ENCODE assay signal across 8 mouse cellular contexts in the genomic region with DNA sequence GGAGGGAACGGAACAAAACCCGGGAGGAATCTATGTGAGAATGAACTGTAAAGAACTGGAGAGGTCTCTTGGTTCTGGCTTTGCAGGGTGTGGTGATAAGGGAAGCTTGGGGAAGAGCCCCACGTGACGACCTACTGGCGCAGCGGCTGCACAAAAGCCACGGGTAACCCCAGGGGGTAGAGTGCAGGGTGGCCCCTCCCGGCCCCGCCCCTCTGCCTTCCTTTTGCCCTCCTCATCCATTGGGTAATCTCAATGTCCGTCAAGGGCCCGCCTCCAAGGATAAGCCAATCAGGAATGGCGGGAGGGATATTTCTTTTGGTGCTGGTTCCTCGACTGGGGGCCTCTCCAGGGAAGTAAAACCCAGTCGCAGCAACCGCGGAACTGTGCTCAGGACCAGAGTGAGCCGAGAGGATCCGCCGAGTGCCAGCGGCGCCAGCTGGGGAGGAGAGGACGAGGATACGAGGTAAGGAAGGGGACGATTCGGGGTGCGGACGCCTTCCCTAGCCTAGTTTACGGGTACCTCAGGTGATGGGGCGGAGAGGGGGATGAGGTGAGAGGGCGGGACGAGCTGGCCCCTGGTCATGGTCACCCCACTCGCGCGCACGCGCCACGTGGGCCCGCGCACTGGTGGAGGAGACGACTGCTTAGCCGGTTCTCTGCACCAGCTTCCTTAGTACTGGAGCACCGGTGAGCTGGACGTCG. TPM values are rescaled to one million over a fixed set of nuclear protein-coding genes. Genes with fewer than 3 reads are reported as not detected.
DNase-seq lines count a peak whose midpoint lies in the region; ATAC-seq and TF ChIP-seq lines count a peak whose summit lies in the region.

A gene (plus strand): TSS at position 319 of the 702 bp plus-strand sequence.

- no peaks in the 10 kb centered on the region for H3K9me3 ChIP-seq in megakaryocyte, embryonic 14.5 days

- peaks cover 2% of the 10 kb centered on the region; the same call in 1 of the 2 replicates for H3K4me1 ChIP-seq in cortical plate, adult 2 months (ENCODE audit: control insufficient read depth, insufficient read depth, low read length)
- peaks cover 61% of the 10 kb centered on the region for H3K4me1 ChIP-seq in megakaryocyte, embryonic 14.5 days

- ATAC-seq in activated CD4-positive, CD25-positive, alpha-beta regulatory T cell, adult 4 months = peak; percentile 97

- H3K27ac ChIP-seq in cortical plate, adult 2 months (ENCODE audit: insufficient read depth, low read length) = peak within 1 kb of the TSS; percentile 77

- DNase-seq in gastrocnemius, adult 8-10 months (ENCODE audit: low spot score in 2 of 2) = peak; percentile 82 to 83
- peak; percentile 79 for DNase-seq in hindlimb bud, embryonic 11.5 days (ENCODE audit: extremely low spot score, low read depth, low spot score)
- peak; percentile 86 to 93 for DNase-seq in left cerebral cortex, adult 8-10 months (ENCODE audit: low spot score in 2 of 2)
- DNase-seq in right cerebral cortex, postnatal 10 days (ENCODE audit: low spot score in 2 of 2) = peak; percentile 95
- peak; percentile 82 for DNase-seq in urinary bladder, postnatal 25 days (ENCODE audit: low spot score)

- peak; percentile 88 for TF ChIP-seq POLR2A in cortical plate, adult 2 months (IDR thresholded peaks at IDR 0.05; ENCODE audit: extremely low read depth, insufficient read depth, low read length)

- TF ChIP-seq CTCF in cortical plate, adult 2 months (IDR thresholded peaks at IDR 0.05; ENCODE audit: extremely low read depth, insufficient read depth, low read length) = no peak

- H3K27me3 ChIP-seq in megakaryocyte, embryonic 14.5 days (replicated peaks) = peaks cover 1% of the 10 kb centered on the region

- H3K36me3 ChIP-seq in megakaryocyte, embryonic 14.5 days (replicated peaks; ENCODE audit: low read length) = peaks cover 31% of the 10 kb centered on the region

- H3K4me3 ChIP-seq in cortical plate, adult 2 months (ENCODE audit: insufficient read depth, low read length) = peak within 1 kb of the TSS; percentile 82
- peak within 1 kb of the TSS; percentile 97 for H3K4me3 ChIP-seq in megakaryocyte, embryonic 14.5 days (replicated peaks)

RNA-seq across cellular contexts. Expression of the gene that starts here (rescaled TPM):
- polyA plus RNA-seq in activated CD4-positive, CD25-positive, alpha-beta regulatory T cell, adult 4 months (2017; shearing (Covaris generic)) = 10 to 100 TPM; 17.1 to 18.9 TPM
- 4.7 and 5.1 TPM in 2 replicates for polyA plus RNA-seq in cortical plate, adult 2 months (2012; rRNA removed)
- total RNA-seq in gastrocnemius, adult 8-10 months (2022) = 1 to 10 TPM; 2.0 to 4.6 (median 4.4) TPM
- total RNA-seq in left cerebral cortex, adult 8-10 months (2022) = 10 to 100 TPM in 3 of 4 experiments, 1 to 10 TPM in 1; 9.0 to 11.6 (median 10.4) TPM
- 1.3 TPM in 1 of 2 replicates, not detected in the other for polyA plus RNA-seq in megakaryocyte, embryonic 14.5 days (2012; ENCODE audit: insufficient read depth, low replicate concordance)

Comparison
In these comparisons a context has a peak if more than half of its experiments do, and no peak if none do; other contexts are left out.
1. Peak in every context shown above with its lines: DNase-seq, ATAC-seq, H3K4me3 ChIP-seq and H3K27ac ChIP-seq.